Mouse (Mus musculus) urinary bladder, postnatal 14 days (tissue): ENCODE results near the gene Perp.

ENCODE experiments used
- DNase-seq: peaks from one replicate; pipeline ENCODE4 v3.0.0; 2021; ENCODE audit warnings: low spot score

The Perp gene

GRCm38 (mm10) chr10:18844441-18845286, at the start of gene Perp:
Gene Perp (plus strand): TSS chr10:18845020.
- peak; percentile 89 for DNase-seq

- no peak for DNase-seq
These were observed 33.1 kb upstream of the Perp start for GRCm38 (mm10) chr10:18811751-18812150.

GRCm38 (mm10) chr10:18816560-18816959, 28.3 kb upstream of the Perp start:
- DNase-seq: peak; percentile 35

GRCm38 (mm10) chr10:18825143-18825542, 19.7 kb upstream of the Perp start:
- DNase-seq: no peak

- DNase-seq: no peak
These were observed 18.7 kb upstream of the Perp start for GRCm38 (mm10) chr10:18826107-18826506.

- DNase-seq: no peak
These were observed 16.9 kb upstream of the Perp start for GRCm38 (mm10) chr10:18827936-18828335.

GRCm38 (mm10) chr10:18830359-18830758, 14.5 kb upstream of the Perp start:
- DNase-seq: no peak

GRCm38 (mm10) chr10:18831823-18832222, 13.0 kb upstream of the Perp start:
- DNase-seq: no peak

- DNase-seq: no peak
These were observed 10.4 kb upstream of the Perp start for GRCm38 (mm10) chr10:18834389-18834788.

GRCm38 (mm10) chr10:18835684-18836479, 8.9 kb upstream of the Perp start:
- peak; percentile 39 for DNase-seq

- DNase-seq: no peak
These were observed 5.3 kb upstream of the Perp start for GRCm38 (mm10) chr10:18839530-18839929.

- no peak for DNase-seq
These were observed 4.1 kb upstream of the Perp start for GRCm38 (mm10) chr10:18840736-18841135.

- DNase-seq: no peak
These were observed 455 bp downstream of the Perp start for GRCm38 (mm10) chr10:18845287-18845662.

- DNase-seq: peak; percentile 19
These were observed 891 bp downstream of the Perp start for GRCm38 (mm10) chr10:18845711-18846110.

- peak; percentile 71 for DNase-seq
These were observed 1.8 kb downstream of the Perp start for GRCm38 (mm10) chr10:18846474-18847264.

- peak; percentile 24 for DNase-seq
These were observed 5.4 kb downstream of the Perp start for GRCm38 (mm10) chr10:18850177-18850576.

GRCm38 (mm10) chr10:18853417-18853816, 8.6 kb downstream of the Perp start:
- no peak for DNase-seq

- DNase-seq: no peak
These were observed 12.4 kb downstream of the Perp start for GRCm38 (mm10) chr10:18857244-18857643.

- DNase-seq: peak; percentile 1
These were observed 14.8 kb downstream of the Perp start for GRCm38 (mm10) chr10:18859632-18860031.

- no peak for DNase-seq
These were observed 15.5 kb downstream of the Perp start for GRCm38 (mm10) chr10:18860119-18860824.

- DNase-seq: no peak
These were observed 16.0 kb downstream of the Perp start for GRCm38 (mm10) chr10:18860831-18861230.

- DNase-seq: no peak
These were observed 16.6 kb downstream of the Perp start for GRCm38 (mm10) chr10:18861418-18861817.
